Mouse (Mus musculus) activated CD4-positive, CD25-positive, alpha-beta regulatory T cell, adult 9 weeks (primary cell): ENCODE results near the gene Tpbg. TPM values are rescaled to one million over a fixed set of nuclear protein-coding genes. Genes with fewer than 3 reads are reported as not detected.

Experiments
- polyA plus RNA-seq: library from polyadenylated mRNA; unstranded; fragments of 100-300 nt; shearing (Covaris generic); gene quantifications from one replicate; pipeline ENCODE4 v1.2.1, GENCODE M21; 2017

Gene Tpbg
- polyA plus RNA-seq, result not detected

DNA sequence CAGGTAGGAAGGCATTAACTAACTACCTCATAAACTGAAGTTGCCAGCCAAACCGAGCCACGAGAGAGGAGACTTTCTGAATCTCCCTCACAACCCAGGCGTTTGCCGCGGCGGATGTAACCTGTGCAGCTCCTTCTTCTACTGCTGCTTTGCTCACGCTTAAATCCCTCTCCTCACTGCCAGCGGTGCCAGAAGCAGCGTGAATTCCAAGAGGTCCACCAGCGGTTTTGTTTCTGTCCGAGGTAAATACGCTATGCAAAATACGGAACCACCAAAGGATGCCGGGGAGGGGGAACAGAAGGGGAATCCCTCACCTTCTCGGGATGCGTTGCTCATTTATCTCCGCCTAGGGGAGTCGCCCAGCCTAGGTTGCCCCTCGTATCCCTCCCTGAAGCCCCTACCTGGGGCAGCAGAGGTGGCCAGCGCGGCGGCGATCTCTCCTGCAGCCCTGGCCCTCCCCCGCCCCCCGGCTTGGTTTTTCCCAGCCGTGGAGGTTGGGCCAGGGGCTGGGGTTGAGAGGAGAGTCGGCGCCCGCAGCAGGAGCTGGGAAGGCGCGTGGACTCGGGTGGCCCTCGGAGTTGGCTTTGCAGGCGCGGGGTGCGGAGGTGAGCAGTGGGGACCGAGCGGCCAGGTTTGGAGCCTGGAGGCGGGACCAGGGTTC lies at the start of gene Tpbg:
Gene Tpbg (plus strand): TSS at position 30 of the 661 bp plus-strand sequence.

Other genes starting within 250 kb of the Tpbg start
- gene Ibtk, start 93.0 kb upstream of the Tpbg start, polyA plus RNA-seq, result 52.6 TPM